Mouse (Mus musculus): Measurements from ENCODE around the gene Rev3l.

GRCm38 (mm10) chr10:39811507-39811906 lies 79.6 kb downstream of the Rev3l start:
- no peak for TF ChIP-seq POLR2A (IDR thresholded peaks at IDR 0.05; ENCODE audit: borderline replicate concordance, control insufficient read depth, low read depth, low read length)
- TF ChIP-seq CTCF (IDR thresholded peaks at IDR 0.05; ENCODE audit: control insufficient read depth, insufficient read depth, low read length) = peak; percentile 78
